Mouse (Mus musculus): ENCODE measurements around the gene Gm20897. TPM values are rescaled to one million over a fixed set of nuclear protein-coding genes. Genes with fewer than 3 reads are reported as not detected.
"Not testable (repeated sequence)": the region's sequence is repeated elsewhere in the genome, so short reads cannot be mapped to it uniquely, and the experiment has no call there.

The Gm20897 gene
- not detected in 2 replicates for polyA plus RNA-seq (2014; fragmentation: Nextera tagmentation; extraction: Ambion mirVana)

DNA sequence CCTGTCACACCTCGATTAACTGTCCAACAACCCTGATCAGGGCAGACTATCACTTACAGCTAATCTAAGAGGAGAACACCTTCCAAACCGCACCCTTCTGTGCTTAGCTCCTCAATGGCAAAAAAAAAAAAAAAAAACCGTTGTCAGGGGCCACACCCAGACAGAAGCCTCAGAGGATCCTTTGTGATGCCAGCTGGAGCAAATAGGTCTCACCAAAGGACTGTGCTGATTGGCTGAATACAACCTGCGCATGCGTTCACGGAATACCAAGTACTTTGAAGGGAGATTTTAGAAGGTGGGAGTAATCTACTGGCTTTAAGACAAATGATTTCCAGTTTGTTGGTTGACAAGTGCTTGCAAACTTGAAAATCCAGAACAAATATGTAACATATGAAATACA is at the start of gene Gm20897:
TSS of gene Gm20897 (minus strand) at position 101 of the 400 bp plus-strand sequence.
- not testable (repeated sequence) for H3K9ac ChIP-seq (ENCODE audit: low read depth, low read length); H3K36me3 ChIP-seq (ENCODE audit: control insufficient read depth, insufficient read depth, low read length); H3K9me3 ChIP-seq (ENCODE audit: control insufficient read depth, low read length); H3K4me1 ChIP-seq (ENCODE audit: control insufficient read depth, insufficient read depth, low read length); H3K27me3 ChIP-seq (replicated peaks; ENCODE audit: control insufficient read depth, insufficient read depth, low read length); DNase-seq (ENCODE audit: low spot score); H3K27ac ChIP-seq (replicated peaks; ENCODE audit: low read depth, low read length); H3K4me3 ChIP-seq (ENCODE audit: low read depth, low read length); ATAC-seq (ENCODE audit: low read depth); H3K4me2 ChIP-seq (ENCODE audit: low read depth, low read length)
- WGBS = 75% methylated on average over 6 of the region's 6 CpGs

Other genes starting within 250 kb of the Gm20897 start
- not detected in 2 replicates for gene Gm21732, start 73.5 kb upstream of the Gm20897 start, polyA plus RNA-seq (2014; fragmentation: Nextera tagmentation; extraction: Ambion mirVana)